Mouse (Mus musculus) CH12.LX (cell line): ENCODE measurements around the gene Ylpm1. TPM values are rescaled to one million over a fixed set of nuclear protein-coding genes. Genes with fewer than 3 reads are reported as not detected.

Experiments
- DNase-seq: peaks from one replicate; pipeline ENCODE4 v3.0.0-alpha.2; 2013; ENCODE audit errors: extremely low read depth
- H3K27ac ChIP-seq: 2 replicates; pipeline ENCODE4 v1.5.1; 2012; ENCODE audit warnings: low read depth, mild to moderate bottlenecking, control low read depth, moderate library complexity; ENCODE audit not compliant: insufficient read depth
- H3K27me3 ChIP-seq: replicated peaks from 2 replicates; pipeline ENCODE3; 2012; ENCODE audit warnings: inconsistent platforms
- H3K36me3 ChIP-seq, 2 experiments: replicated peaks in 1 of 2; 2 replicates each; pipeline versions ENCODE3 to v1.6.1; 2012; ENCODE audit warnings: inconsistent platforms in 1 of 2, low read length in 1 of 2, mild to moderate bottlenecking in 1 of 2, mixed read lengths in 1 of 2, moderate library complexity in 1 of 2; ENCODE audit not compliant: control insufficient read depth in 1 of 2, insufficient read depth in 1 of 2
- H3K4me1 ChIP-seq, 2 experiments: 2 replicates each; pipeline ENCODE4 v1.6.1; 2012; ENCODE audit warnings: inconsistent platforms in 1 of 2, moderate library complexity in 1 of 2; ENCODE audit not compliant: insufficient read depth in 2 of 2, control insufficient read depth in 1 of 2
- H3K4me2 ChIP-seq: 2 replicates; pipeline ENCODE4 v1.6.1; 2012; ENCODE audit warnings: low read depth, mild to moderate bottlenecking, control low read depth; ENCODE audit not compliant: poor library complexity, insufficient read depth, severe bottlenecking
- H3K4me3 ChIP-seq, 3 experiments: fragments of 150-350 bp in 1 of 3; sonication (generic) in 1 of 3; replicated peaks in 1 of 3; 2 replicates each; pipeline versions ENCODE3 to v1.5.1; 2011 to 2012; ENCODE audit warnings: low read depth in 2 of 3, low read length in 2 of 3, mild to moderate bottlenecking in 2 of 3, moderate library complexity in 2 of 3, control low read depth in 1 of 3, improper control_type of control experiment in 1 of 3, inconsistent platforms in 1 of 3, mixed read lengths in 1 of 3; ENCODE audit not compliant: poor library complexity in 1 of 3
- H3K79me2 ChIP-seq: replicated peaks from 2 replicates; pipeline ENCODE4 v1.6.1; 2012; ENCODE audit warnings: mild to moderate bottlenecking, moderate library complexity; ENCODE audit not compliant: control insufficient read depth, poor library complexity, insufficient read depth, severe bottlenecking; ENCODE audit errors: extremely low read depth
- H3K9ac ChIP-seq: 2 replicates; pipeline ENCODE4 v1.6.1; 2012; ENCODE audit warnings: low read depth, mild to moderate bottlenecking, control low read depth, moderate library complexity; ENCODE audit not compliant: insufficient read depth
- H3K9me3 ChIP-seq: replicated peaks from 2 replicates; pipeline ENCODE3; 2012; ENCODE audit warnings: low read length, inconsistent platforms, mixed read lengths
- BHLHE40 ChIP-seq: IDR thresholded peaks from 2 replicates; pipeline ENCODE4 v1.6.1; 2011; ENCODE audit warnings: mild to moderate bottlenecking, low read depth, low read length, improper control_type of control experiment
- CHD1 ChIP-seq: IDR thresholded peaks from 2 replicates; pipeline ENCODE4 v1.6.1; 2012; ENCODE audit warnings: low read depth, low read length, improper control_type of control experiment, inconsistent platforms
- CHD2 ChIP-seq: IDR thresholded peaks from 2 replicates; pipeline ENCODE4 v1.6.1; 2011; ENCODE audit warnings: low read length, improper control_type of control experiment
- ELF1 ChIP-seq: IDR thresholded peaks from 2 replicates; pipeline ENCODE4 v1.6.1; 2014; ENCODE audit warnings: low read depth, mild to moderate bottlenecking, inconsistent platforms, low read length, improper control_type of control experiment
- EP300 ChIP-seq: IDR thresholded peaks from 2 replicates; pipeline ENCODE4 v1.6.1; 2011; ENCODE audit warnings: low read length, improper control_type of control experiment
- ETS1 ChIP-seq: conservative IDR thresholded peaks from 2 replicates; pipeline ENCODE4 v1.6.1; 2012; ENCODE audit warnings: low read depth, mild to moderate bottlenecking, inconsistent platforms, low read length, improper control_type of control experiment, moderate library complexity
- GABPA ChIP-seq: IDR thresholded peaks from 2 replicates; pipeline ENCODE4 v1.6.1; 2012; ENCODE audit warnings: low read depth, low read length, improper control_type of control experiment, inconsistent platforms; ENCODE audit not compliant: insufficient replicate concordance
- HCFC1 ChIP-seq: IDR thresholded peaks from 2 replicates; pipeline ENCODE4 v1.6.1; 2012; ENCODE audit warnings: low read depth, mild to moderate bottlenecking, inconsistent platforms, low read length, improper control_type of control experiment
- IRF4 ChIP-seq: IDR thresholded peaks from 2 replicates; pipeline ENCODE4 v1.6.1; 2014; ENCODE audit warnings: low read depth, mild to moderate bottlenecking, inconsistent platforms, low read length, improper control_type of control experiment
- JUND ChIP-seq: conservative IDR thresholded peaks from 2 replicates; pipeline ENCODE4 v1.6.1; 2011; ENCODE audit warnings: low read depth, low read length, improper control_type of control experiment
- KAT2A ChIP-seq: IDR thresholded peaks from 2 replicates; pipeline ENCODE4 v1.6.1; 2012; ENCODE audit warnings: low read length, improper control_type of control experiment, inconsistent platforms; ENCODE audit not compliant: insufficient replicate concordance
- MAX ChIP-seq: IDR thresholded peaks from 2 replicates; pipeline ENCODE4 v1.6.1; 2011; ENCODE audit warnings: low read length, improper control_type of control experiment
- MAZ ChIP-seq: IDR thresholded peaks from 2 replicates; pipeline ENCODE4 v1.6.1; 2012; ENCODE audit warnings: low read depth, mild to moderate bottlenecking, inconsistent platforms, low read length, improper control_type of control experiment, moderate library complexity
- MXI1 ChIP-seq: IDR thresholded peaks from 2 replicates; pipeline ENCODE4 v1.6.1; 2011; ENCODE audit warnings: mild to moderate bottlenecking, low read depth, low read length, improper control_type of control experiment
- MYC ChIP-seq: IDR thresholded peaks from 2 replicates; pipeline ENCODE4 v1.6.1; 2011; ENCODE audit warnings: low read depth, mild to moderate bottlenecking, improper control_type of control experiment, low read length
- NELFE ChIP-seq: IDR thresholded peaks from 2 replicates; pipeline ENCODE4 v1.6.1; 2011; ENCODE audit warnings: low read depth, low read length, improper control_type of control experiment
- NRF1 ChIP-seq: IDR thresholded peaks from 2 replicates; pipeline ENCODE4 v1.6.1; 2014; ENCODE audit warnings: low read depth, mild to moderate bottlenecking, inconsistent platforms, low read length, improper control_type of control experiment, moderate library complexity
- PAX5 ChIP-seq: IDR thresholded peaks from 2 replicates; pipeline ENCODE4 v1.6.1; 2012; ENCODE audit warnings: low read length, inconsistent platforms, mixed read lengths
- POLR2A ChIP-seq: IDR thresholded peaks from 2 replicates; pipeline ENCODE4 v1.6.1; 2011; ENCODE audit warnings: low read depth, mild to moderate bottlenecking, improper control_type of control experiment, low read length
- POLR2AphosphoS2 ChIP-seq: IDR thresholded peaks from 2 replicates; pipeline ENCODE4 v1.6.1; 2011; ENCODE audit warnings: low read depth, low read length, improper control_type of control experiment
- RCOR1 ChIP-seq: conservative IDR thresholded peaks from 2 replicates; pipeline ENCODE4 v1.6.1; 2012; ENCODE audit warnings: low read depth, mild to moderate bottlenecking, inconsistent platforms, low read length, improper control_type of control experiment
- SIN3A ChIP-seq: IDR thresholded peaks from 2 replicates; pipeline ENCODE4 v1.6.1; 2012; ENCODE audit warnings: low read length, improper control_type of control experiment, inconsistent platforms
- SMC3 ChIP-seq: IDR thresholded peaks from 2 replicates; pipeline ENCODE4 v1.6.1; 2011; ENCODE audit warnings: low read depth, low read length, improper control_type of control experiment
- TBP ChIP-seq: conservative IDR thresholded peaks from 2 replicates; pipeline ENCODE4 v1.6.1; 2011; ENCODE audit warnings: low read depth, low read length, improper control_type of control experiment
- UBTF ChIP-seq: IDR thresholded peaks from 2 replicates; pipeline ENCODE4 v1.6.1; 2012; ENCODE audit warnings: low read depth, mild to moderate bottlenecking, inconsistent platforms, low read length, improper control_type of control experiment, moderate library complexity
- USF1 ChIP-seq: IDR thresholded peaks from 2 replicates; pipeline ENCODE4 v1.6.1; 2014; ENCODE audit warnings: low read depth, mild to moderate bottlenecking, inconsistent platforms, low read length, improper control_type of control experiment
- ZC3H11A ChIP-seq: IDR thresholded peaks from 2 replicates; pipeline ENCODE4 v1.6.1; 2012; ENCODE audit warnings: low read depth, mild to moderate bottlenecking, inconsistent platforms, low read length, improper control_type of control experiment
- ZMIZ1 ChIP-seq: IDR thresholded peaks from 2 replicates; pipeline ENCODE4 v1.6.1; 2012; ENCODE audit warnings: low read depth, mild to moderate bottlenecking, inconsistent platforms, low read length, improper control_type of control experiment
- ZNF384 ChIP-seq: IDR thresholded peaks from 2 replicates; pipeline ENCODE4 v1.6.1; 2012; ENCODE audit warnings: low read depth, low read length, improper control_type of control experiment, inconsistent platforms
- dilution Hi-C: fragments of 300-500 bp; cut with MboI; formaldehyde crosslinking; loops from 2 replicates; pipeline ENCODE4 v1.14.3; 2020; ENCODE audit warnings: low sequenced_read_pairs; ENCODE audit not compliant: extremely low pct_unique_long_range_greater_than_20kb, extremely low pct_ligation_motif_present
- in situ Hi-C: fragments of 300-500 bp; cut with MboI; formaldehyde crosslinking; loops from 3 replicates; pipeline ENCODE4 v1.14.3; 2019; ENCODE audit warnings: low sequenced_read_pairs, low pct_ligation_motif_present, low pct_unique_long_range_greater_than_20kb, mixed read lengths
- polyA plus RNA-seq: library from polyadenylated mRNA; unstranded; fragments of >175 nt; gene quantifications from 2 replicates; pipeline ENCODE4 v1.2.1, GENCODE M21; 2012; ENCODE audit warnings: low read depth; ENCODE audit not compliant: insufficient read length
- total RNA-seq, 2 experiments: library from RNA; depleted of rRNA; stranded (reverse); fragments of 300-350 nt in 1 of 2; fragments of >200 nt in 1 of 2; gene quantifications; 2 replicates each; pipeline ENCODE4 v1.2.3; 2012 to 2014

The Ylpm1 gene
- total and polyA plus RNA-seq, 3 experiments: 19.3 to 56.8 (median 20.1) TPM

- peak overlapping the region; percentile 77 to 97 (median 82) for H3K4me3 ChIP-seq
- peaks cover 50% of the 10 kb centered on the region for H3K79me2 ChIP-seq
- peak overlapping the region; percentile 94 for H3K4me2 ChIP-seq
- H3K4me1 ChIP-seq: peaks cover 3 to 68% of the 10 kb centered on the region in 2 experiments; a peak in 2 of 4 replicates
- dilution Hi-C loops: no loop called here
- peak overlapping the region; percentile 71 for H3K9ac ChIP-seq
- no peaks in the 10 kb centered on the region for H3K27me3 ChIP-seq
- H3K9me3 ChIP-seq: no peaks in the 10 kb centered on the region
- no peak for DNase-seq
- peak overlapping the region; percentile 50 for H3K27ac ChIP-seq
- H3K36me3 ChIP-seq: peaks cover 6 to 28% of the 10 kb centered on the region in 2 experiments
- in situ Hi-C loops: no loop called here
- TF ChIP-seq UBTF (no peak), PAX5 (no peak), EP300 (0 out of 2 replicates have a peak, but pooled peaks have one; percentile 6), BHLHE40 (no peak)
Measured at GRCm38 (mm10) chr12:85110011-85110697, 114.0 kb downstream of the Ylpm1 start.

GRCm38 (mm10) chr12:85110698-85111592 lies 114.8 kb downstream of the Ylpm1 start, which contains the start of the genes Prox2 and Dlst:
Gene Prox2 (minus strand): TSS chr12:85110759.
Gene Dlst (plus strand): TSS chr12:85110833.
- Histone ChIP-seq H3K4me1 (peaks cover 3 to 67% of the 10 kb centered on the region in 2 experiments; a peak in 2 of 4 replicates), H3K9me3 (no peaks in the 10 kb centered on the region), H3K4me2 (peak within 1 kb of the TSS; percentile 94), H3K9ac (peak within 1 kb of the TSS; percentile 71), H3K36me3 (peaks cover 11 to 32% of the 10 kb centered on the region in 2 experiments), H3K27ac (peak within 1 kb of the TSS; percentile 50), H3K79me2 (peaks cover 48% of the 10 kb centered on the region), H3K4me3 (peak within 1 kb of the TSS; percentile 77 to 97 (median 82)), H3K27me3 (no peaks in the 10 kb centered on the region)
- DNase-seq: peak; percentile 77
- dilution Hi-C loops: no loop called here
- in situ Hi-C loops: no loop called here
- TF ChIP-seq SMC3 (no peak), HCFC1 (peak; percentile 86), KAT2A (peak; percentile 78; the same call in 1 of the 2 replicates), USF1 (no peak), NRF1 (peak; percentile 43), RCOR1 (no peak), MYC (no peak), POLR2A (peak; percentile 83), MAX (peak; percentile 45; the same call in 1 of the 2 replicates), GABPA (no peak), TBP (0 out of 2 replicates have a peak, but pooled peaks have one; percentile 31), IRF4 (peak; percentile 71), CHD1 (peak; percentile 99), ZNF384 (no peak), NELFE (peak; percentile 88; the same call in 1 of the 2 replicates), PAX5 (no peak), MAZ (peak; percentile 63; the same call in 1 of the 2 replicates), UBTF (0 out of 2 replicates have a peak, but pooled peaks have one; percentile 69), ZMIZ1 (peak; percentile 86), ETS1 (no peak), JUND (no peak), SIN3A (peak; percentile 96), CHD2 (peak; percentile 19; the same call in 1 of the 2 replicates), ELF1 (peak; percentile 76), POLR2AphosphoS2 (no peak), MXI1 (peak; percentile 79; the same call in 1 of the 2 replicates), ZC3H11A (no peak)
